Mouse (Mus musculus) frontal cortex, postnatal 25 days (tissue): ENCODE results near the gene Sumf1.
A peak's percentile ranks its signal among the peaks of the same experiment; 100 is the strongest.

Experiments
- DNase-seq, 2 experiments: peaks; one replicate each; pipeline ENCODE4 v3.0.0; 2022; ENCODE audit warnings: low spot score in 2 of 2

Sumf1 gene

DNA sequence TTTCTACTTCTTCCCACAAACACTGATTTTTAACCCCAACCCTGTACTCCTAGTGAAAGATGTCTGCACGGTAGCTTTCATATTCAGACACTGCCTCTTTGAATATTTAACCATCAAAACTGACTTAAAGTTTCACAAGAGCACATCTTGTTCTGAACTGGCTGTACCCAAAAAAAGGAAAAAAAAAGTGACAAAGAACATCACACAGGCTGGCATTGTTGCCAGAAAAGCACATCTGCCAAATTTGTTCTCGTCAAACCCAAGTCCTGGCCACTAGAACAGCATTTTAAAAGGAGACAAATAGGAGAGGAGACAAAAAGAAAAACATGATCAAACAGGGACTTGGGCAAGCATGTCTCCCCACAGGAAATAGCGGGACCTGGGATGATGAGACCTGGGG is 91.9 kb downstream of the Sumf1 start:
- DNase-seq = no peak

DNA sequence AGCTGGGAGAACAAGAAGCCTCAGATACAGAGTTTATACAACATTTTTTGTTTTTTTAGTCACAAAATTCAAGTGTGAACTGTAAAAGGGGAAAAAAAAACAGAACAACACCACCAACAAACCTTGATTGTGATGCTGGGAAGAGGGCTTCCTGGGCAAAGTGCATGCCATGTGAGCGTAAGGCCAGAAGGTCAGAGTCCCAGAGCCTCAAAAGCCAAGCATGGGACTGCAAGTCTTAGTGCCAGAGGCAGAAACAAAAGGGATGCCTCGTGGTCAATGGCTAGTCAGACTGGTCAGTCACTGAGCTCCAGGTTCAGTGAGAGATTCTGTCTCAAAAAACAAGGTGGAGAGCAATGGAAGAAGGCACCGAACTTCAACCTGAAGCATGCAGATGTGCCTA is 92.7 kb downstream of the Sumf1 start:
- DNase-seq = no peak

DNA sequence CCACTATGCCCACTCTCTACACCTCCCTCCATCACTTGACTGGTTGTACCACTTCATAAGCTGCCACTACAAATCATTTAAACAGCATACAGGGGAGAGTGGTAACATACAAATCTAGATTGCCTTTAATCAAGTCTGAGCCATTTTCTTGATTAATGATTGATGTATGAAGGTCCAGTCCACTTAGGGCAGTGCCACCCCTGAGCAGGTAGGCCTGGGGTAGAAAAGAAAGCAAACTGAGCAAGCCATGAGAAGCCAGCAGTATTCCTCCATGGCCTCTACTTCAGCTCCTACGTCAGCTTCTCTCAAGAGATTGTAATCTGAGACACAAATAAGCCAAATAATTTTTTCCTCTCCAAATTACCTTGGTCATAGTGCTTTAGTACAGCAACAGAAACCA is 94.1 kb downstream of the Sumf1 start:
- DNase-seq = no peak

DNA sequence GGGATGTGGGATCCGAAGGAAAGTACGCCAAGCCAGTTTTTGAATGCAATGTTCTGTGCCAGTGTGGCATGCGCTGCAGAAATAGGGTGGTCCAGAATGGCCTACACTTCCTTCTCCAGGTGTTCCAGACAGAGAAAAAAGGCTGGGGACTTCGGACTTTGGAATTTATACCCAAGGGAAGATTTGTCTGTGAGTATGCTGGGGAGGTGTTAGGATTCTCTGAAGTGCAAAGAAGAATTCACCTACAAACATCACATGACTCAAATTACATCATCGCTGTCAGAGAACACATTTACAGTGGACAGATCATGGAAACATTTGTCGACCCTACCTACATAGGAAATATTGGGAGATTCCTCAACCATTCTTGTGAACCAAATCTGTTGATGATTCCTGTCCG is 109.5 kb downstream of the Sumf1 start:
- no peak for DNase-seq

DNA sequence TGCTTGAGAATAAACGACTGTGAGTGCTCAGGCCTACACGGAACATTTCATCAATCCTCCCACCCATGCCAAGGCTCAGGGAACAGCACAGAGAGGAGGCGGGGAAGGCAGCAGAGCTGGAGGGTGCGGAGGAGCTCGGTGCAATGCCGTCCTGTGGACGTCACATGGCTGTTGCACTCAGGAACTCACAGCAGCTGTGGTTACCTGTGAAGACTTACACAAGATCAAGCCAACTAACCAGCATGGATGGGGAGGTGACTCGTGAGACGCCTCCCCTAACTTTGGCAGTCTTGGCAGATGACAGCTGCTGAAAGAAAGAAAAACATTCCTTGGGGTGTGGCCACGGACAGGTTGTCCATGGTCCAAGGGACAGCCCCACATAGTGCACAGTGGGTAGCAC is 110.8 kb downstream of the Sumf1 start:
- DNase-seq = peak in 1 of 2 experiments; percentile 24

DNA sequence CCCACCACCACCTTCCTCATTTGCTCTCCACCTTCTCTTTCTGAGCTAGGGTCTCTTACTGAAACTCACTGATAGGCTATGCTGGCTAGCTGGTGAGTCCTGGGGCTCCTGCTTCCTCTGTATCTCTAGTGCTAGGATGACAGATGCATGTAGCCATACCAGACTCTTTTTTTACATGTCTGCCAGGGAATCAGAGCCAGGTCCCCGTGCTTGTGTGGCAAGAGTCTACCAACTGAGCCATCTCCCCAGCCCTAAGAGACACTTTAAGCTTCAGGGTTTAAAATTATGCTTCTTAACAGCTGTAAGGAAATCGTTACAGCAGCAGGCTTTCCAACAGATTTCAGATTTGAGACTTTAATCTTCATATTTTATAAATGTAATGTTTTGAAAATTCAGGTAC is 111.5 kb downstream of the Sumf1 start:
- DNase-seq = no peak

DNA sequence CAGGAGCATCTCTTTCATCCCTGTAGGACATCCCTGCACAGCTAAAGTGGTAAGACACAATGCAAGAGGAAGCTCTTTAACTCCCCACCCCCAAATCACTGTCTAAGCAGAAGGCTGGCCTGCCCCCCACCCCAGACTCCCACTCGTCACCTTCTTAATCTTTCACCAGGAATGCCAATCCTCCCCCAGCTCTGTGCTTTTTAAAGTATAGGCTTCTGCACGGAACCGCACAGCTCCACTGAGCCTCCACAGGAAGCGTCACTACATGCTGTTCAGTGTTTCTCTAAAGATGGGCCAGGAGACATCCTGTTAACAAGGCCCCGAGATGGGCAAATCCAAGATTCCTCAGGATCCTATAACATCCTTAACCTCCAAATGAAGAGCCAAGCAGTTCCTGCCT is 112.3 kb downstream of the Sumf1 start:
- DNase-seq = no peak

DNA sequence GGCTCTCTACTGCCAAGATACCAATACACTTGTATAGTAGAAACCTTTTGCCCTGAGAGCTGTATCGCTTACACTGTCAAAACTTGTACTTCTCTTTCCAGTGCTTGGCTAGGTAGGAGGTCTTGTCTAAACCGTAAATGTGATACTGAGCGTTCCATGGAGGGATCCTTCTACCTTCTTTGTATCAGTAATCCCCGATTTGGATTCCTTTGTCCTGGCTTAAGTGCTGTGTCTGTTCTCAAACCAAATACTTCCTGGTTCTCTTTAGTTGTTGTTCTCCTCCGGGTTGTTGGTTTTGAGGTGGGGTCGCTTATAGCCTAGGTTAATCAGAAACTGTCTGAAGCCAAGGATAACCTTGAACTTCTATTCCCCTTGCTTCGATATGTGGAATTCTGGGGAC is 114.4 kb downstream of the Sumf1 start:
- DNase-seq = no peak

DNA sequence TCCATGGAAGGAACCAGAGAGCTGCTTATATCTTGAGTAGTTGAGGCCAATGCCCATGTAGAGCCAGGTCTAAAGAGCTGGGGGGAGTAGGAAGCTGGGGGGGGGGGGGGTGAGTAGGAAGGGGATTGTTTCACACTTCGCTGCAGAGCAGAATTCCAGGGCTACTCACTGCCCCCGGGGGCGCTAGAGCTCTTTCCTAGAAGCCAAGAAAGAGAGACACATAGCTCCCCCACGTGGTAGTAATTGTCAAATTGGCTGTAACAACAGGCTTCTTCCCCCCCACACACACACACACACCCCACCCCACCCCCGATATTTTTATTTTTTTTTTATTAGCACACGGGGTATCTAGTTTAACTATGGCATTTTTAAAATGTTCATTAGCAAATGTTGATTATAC is 119.8 kb downstream of the Sumf1 start:
- DNase-seq = peak in 1 of 2 experiments; percentile 68

DNA sequence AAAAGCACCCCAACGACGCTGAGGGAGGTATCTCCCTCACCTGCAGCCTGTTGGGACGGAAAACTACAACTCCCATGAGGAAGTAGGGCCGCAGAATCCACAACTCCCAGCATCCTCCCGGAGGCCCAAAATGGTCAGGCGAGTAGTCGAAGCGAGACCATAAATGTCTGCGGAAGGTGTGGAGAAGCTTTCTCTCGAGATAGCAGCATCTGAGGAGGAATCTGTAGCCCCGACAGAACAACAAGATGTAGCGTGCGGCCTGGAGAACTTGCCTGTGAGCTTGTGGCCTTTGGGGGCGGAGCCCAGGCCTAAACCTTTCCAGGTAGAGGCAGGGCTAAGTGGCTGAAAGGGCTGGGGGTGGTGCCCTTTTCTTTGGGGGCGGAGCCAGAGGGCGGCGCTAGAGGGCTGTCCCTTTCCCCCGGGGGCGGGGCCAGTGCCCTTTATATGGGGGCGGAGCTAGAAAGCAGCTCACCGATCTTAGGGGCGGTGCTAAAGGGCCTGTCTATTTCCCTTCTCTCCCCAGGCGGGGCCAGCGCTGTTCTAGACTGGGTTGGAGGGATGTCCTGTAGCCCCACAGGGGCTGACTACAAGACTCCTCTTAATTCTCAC is 120.4 kb downstream of the Sumf1 start, which contains the start of gene Setmar:
Gene Setmar, plus strand, starts transcription at position 128 of the 609 bp plus-strand sequence.
- DNase-seq = peak; percentile 93 to 96

DNA sequence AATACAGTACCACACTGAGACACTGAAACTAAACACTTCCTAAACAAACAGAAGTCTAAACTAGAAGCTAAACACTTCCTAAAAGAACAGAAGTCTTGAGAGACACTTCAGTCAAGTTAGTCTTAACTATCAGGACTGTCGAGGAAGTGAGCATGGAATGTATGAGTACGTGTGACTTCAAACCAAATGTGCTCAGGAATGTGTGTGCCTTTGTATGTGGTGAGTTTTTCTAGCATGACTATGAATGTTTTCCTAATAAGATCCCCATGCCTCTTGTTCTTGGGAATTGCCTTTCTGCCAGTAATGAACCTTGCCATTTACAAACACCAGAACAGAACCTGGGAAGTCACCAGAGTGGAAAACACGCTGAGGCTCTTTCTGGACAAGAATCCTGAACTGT is 124.3 kb downstream of the Sumf1 start:
- no peak for DNase-seq

DNA sequence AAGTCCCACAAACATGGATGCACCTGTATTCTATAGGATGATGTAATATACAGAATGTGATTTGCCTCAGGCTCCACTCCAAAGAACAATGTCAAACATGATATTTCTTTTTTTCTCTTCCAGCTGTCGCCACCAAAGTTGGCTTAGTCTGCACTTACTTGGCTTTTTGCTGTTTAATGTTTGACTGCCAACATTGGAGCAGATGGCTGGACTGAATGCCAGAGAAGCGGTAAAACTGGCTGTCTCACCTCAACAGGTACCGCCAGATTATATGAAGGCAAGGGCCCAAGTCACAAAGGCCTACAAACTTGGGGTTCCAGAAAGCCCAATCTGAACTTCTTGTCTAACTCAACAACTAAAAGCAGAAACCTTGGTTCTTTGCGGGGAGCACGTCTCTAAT is 127.3 kb downstream of the Sumf1 start:
- DNase-seq = no peak

DNA sequence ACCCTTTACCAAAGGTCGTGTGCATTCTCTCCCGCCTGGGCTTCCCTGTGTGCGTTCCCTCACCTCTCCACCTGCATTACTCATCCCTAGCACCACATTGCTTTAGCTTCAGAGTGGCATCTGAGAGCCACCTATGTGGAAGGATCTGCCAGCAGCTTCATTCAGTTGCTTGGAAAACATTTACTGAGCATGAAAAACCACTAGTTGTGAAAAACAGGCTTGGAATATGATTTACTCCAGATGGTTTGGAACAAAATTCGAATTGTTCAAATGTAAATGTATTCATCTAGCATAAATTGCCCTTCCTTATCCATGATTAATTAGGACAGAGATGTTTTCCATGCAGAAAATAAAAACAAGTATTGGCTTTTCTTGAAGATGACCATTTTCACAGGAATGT is 128.0 kb downstream of the Sumf1 start:
- DNase-seq = no peak
